Mouse (Mus musculus) megakaryocyte, adult 5-6 weeks (primary cell): ENCODE data around the gene Entpd4b. TPM values are rescaled to one million over a fixed set of nuclear protein-coding genes. Genes with fewer than 3 reads are reported as not detected.
"Not testable (repeated sequence)": the region's sequence is repeated elsewhere in the genome, so short reads cannot be mapped to it uniquely, and the experiment has no call there.

Experiments used
- ATAC-seq: 2 replicates; pipeline ENCODE4 v1.8.0; 2016; ENCODE audit warnings: mild to moderate bottlenecking, inconsistent platforms; ENCODE audit not compliant: poor library complexity, severe bottlenecking
- total RNA-seq, 2 experiments: library from RNA; stranded (forward) in 1 of 2; stranded (reverse) in 1 of 2; fragments of 153-499, 151-499 nt in 1 of 2; fragments of 221-1000, 200-1000 nt in 1 of 2; gene quantifications; 2 replicates each; pipeline versions ENCODE4 v1.2.3 to v1.2.4; 2015 to 2017

Entpd4b gene
- total RNA-seq (2015) (2.1 and 2.5 TPM in 2 replicates), total RNA-seq (2017) (1.1 and 2.5 TPM in 2 replicates)

- ATAC-seq, result peak; percentile 82
These were observed at the start of gene Entpd4b for GRCm38 (mm10) chr14:69555110-69555831. TSS of gene Entpd4b (plus strand) at chr14:69555424.

DNA sequence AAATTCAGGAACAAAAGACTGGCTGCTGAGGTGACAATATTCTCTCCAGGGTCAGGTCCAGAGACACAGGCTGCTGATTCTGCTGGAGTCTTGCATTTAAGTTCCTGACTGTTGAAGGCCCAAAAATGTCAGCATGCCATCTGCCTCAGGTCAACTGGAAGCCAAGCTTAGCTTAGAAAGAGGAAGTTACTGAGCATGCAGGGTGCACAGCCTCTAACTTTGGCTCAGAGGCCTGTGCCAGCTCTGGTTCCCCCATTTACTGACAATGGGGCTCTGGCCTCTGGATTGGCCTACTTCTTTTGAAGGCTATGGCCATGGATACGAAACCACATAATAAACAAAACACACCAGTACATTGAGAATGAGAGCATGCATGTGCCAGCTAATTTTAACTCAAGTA is 48.2 kb upstream of the Entpd4b start:
- peak; percentile 36 for ATAC-seq

DNA sequence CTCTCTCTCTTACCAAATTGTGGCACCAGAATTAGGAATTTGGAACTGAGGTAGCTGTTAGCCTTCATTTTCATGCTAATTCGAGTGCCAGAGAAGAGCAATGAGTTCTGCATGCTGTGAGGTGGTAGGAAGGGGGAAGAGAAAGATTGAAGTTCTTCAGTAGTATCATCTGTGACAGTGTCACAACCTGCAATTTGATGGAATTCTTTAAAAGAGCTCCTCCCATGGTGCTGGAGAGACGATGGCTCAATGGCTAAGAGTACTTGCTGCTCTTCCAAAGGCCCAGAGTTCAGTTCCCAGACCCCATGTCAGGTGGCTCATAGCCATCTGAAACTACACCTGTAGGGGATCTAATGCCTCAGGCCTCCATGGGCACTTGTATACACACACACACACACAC is 42.8 kb upstream of the Entpd4b start, which contains the start of gene Gm27179:
Gene Gm27179, minus strand, starts transcription at position 101 of the 400 bp plus-strand sequence.
- ATAC-seq, result not testable (repeated sequence)

DNA sequence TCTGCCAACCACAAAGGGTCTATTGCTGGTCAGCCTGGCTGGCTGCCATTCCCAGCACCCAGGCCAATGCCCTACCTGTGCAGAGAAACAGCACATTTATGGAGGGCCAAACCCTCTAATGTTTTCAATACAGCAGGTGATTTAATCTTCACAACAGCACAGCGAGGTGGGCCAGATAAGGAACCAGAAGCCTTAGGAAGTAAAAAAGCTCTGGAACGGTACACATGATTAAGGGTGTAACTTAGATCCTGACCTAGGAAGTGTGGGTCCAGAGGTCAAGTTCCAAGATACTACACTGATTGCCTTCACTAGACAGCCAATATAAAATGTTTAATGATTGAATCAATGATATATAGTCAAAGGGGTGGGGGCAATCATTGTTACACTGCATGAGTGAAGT is 34.4 kb upstream of the Entpd4b start:
- ATAC-seq, result not testable (repeated sequence)

DNA sequence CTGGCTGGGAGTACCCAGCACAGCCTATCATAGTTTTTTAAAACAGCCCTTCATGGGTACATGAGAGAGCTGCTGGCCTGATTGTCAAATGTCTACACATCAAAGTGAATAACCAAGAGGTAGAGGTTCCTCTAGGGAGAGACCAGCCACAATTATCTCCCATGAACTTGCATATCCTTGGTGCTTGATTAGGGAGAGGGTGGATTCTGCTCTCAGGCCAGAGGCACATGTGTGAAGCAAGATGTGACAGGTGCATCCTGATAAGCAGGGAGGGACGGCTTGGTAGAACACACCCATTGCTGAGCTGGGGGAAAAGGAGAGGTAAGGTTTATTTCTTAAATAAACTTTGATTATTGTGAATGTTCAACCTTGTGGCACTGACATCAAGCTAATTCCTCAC is 32.2 kb upstream of the Entpd4b start:
- ATAC-seq, result peak; percentile 74

- not testable (repeated sequence) for ATAC-seq
These were observed 29.0 kb upstream of the Entpd4b start for GRCm38 (mm10) chr14:69526202-69526601.

DNA sequence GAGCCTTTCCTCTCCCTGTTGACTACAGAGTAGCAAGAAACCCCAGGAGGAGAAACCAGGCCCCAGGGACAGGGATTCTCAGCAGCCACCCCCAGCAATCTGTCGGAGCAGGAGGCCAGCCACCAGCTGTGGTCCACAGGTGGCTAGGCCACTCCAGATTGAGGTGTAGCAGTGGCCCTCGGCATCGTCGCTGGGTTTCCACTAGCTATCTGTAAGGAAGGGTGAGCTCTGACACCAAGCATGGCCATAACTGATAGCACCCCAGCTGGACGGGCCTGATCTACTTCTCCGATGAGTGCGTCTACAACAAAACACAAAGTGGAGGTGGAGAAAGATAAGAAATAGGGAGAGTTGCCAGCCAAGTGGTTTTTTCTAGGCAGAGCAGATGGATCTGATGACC is 18.7 kb upstream of the Entpd4b start:
- ATAC-seq, result peak; percentile 67

GRCm38 (mm10) chr14:69540113-69540512 is 15.1 kb upstream of the Entpd4b start:
- ATAC-seq, result peak; percentile 8; the same call in 1 of the 2 replicates

GRCm38 (mm10) chr14:69542695-69543094 is 12.5 kb upstream of the Entpd4b start:
- peak; percentile 68 for ATAC-seq

DNA sequence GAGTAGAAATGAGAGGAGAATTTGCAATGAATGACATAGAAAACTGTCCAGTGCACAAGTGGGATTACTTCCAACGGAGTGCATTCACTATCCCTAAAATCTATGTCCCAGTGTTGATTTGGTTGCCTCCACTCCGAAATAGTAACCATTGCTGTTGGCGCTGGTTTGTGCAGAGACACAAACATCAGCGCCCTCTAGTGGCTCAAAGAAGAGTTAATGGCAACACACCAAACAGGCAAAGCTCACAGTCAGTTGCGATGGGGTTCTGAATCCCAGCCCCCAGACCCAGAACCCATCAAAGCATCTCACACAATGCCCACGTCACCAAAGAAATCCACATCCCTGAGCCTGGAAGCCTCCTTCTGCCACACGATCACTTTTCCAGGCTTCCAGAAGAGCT is 11.2 kb upstream of the Entpd4b start:
- ATAC-seq, result peak; percentile 58

- ATAC-seq, result peak; percentile 60
These were observed 10.2 kb upstream of the Entpd4b start for GRCm38 (mm10) chr14:69545052-69545451.

DNA sequence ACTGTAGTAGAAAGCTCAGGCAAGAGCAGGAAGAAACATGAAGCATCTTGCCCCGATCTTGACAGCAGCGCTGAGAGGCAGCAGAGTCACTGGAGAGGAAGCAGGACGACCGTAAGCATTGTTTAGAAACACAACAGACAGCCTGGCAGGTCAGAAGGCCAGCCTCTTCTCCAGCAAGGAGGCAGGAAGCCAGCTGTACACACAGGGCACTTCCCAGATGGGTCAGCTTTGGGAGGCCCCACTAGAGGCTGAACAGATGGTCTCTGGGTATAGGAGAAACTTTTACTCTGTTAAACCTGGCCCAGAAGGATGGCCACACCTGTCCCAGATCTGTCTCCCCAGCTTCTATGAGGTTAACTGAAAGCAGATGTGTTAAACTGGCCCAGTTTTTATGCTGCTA is 7.9 kb upstream of the Entpd4b start:
- not testable (repeated sequence) for ATAC-seq

- ATAC-seq, result peak; percentile 61
These were observed 1.6 kb downstream of the Entpd4b start for GRCm38 (mm10) chr14:69556820-69557219.

DNA sequence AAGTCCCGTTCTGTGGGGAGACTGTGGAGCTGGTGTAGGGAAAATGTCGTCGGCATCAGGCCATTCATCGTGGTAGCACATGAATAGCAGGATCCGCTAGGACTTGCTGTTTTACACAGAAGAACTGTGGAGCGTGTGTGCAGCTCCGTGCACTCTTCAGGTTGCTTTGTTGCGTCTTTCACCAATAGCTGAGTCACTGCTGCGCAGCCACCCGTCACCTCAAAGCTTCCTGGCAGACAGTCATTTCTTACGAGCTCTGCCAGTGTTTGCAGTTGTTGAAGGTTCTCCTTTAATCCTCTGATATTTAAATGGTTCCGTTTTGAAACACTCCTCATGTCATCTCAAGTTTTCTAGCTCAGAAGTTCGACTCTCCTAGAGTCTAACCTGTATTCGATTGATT is 2.3 kb downstream of the Entpd4b start:
- peak; percentile 29; the same call in 1 of the 2 replicates for ATAC-seq

Other genes with a start within 250 kb of the Entpd4b start
- gene Gm16867, start 52.1 kb upstream of the Entpd4b start, total RNA-seq (2015), result 2.5 and 3.4 TPM in 2 replicates
- 1.2 and 1.6 TPM in 2 replicates for gene Gm16867, start 52.1 kb upstream of the Entpd4b start, total RNA-seq (2017)
- gene Gm27179, start 42.9 kb upstream of the Entpd4b start, total RNA-seq (2015), result not detected in 2 replicates
- gene Gm27179, start 42.9 kb upstream of the Entpd4b start, total RNA-seq (2017), result not detected in 2 replicates